Mouse (Mus musculus) T-helper 1 cell (primary cell): ENCODE data around the gene Rpgrip1l.

ENCODE experiments used
- in situ Hi-C: fragments of 300-600 bp; cut with MboI, MseI; formaldehyde crosslinking; loops from one replicate; pipeline ENCODE4 v1.15.1; 2025; ENCODE audit warnings: high pct_unique_total_duplicates

The Rpgrip1l gene

GRCm38 (mm10) chr8:91212948-91213347 lies 100.1 kb downstream of the Rpgrip1l start:
- in situ Hi-C loops = no loop called here

- in situ Hi-C loops = no loop called here
Observed at GRCm38 (mm10) chr8:91209658-91210057, 103.4 kb downstream of the Rpgrip1l start.

- in situ Hi-C loops = no loop called here
Observed at GRCm38 (mm10) chr8:91207676-91208075, 105.4 kb downstream of the Rpgrip1l start.

- in situ Hi-C loops = no loop called here
Observed at GRCm38 (mm10) chr8:91205897-91206296, 107.2 kb downstream of the Rpgrip1l start.

- in situ Hi-C loops = no loop called here
Observed at GRCm38 (mm10) chr8:91201184-91201583, 111.9 kb downstream of the Rpgrip1l start.

- in situ Hi-C loops = loop anchor here (10.0 kb wide), 1 partner anchor 1145 kb away; no protein-coding TSS in a partner anchor
Observed at GRCm38 (mm10) chr8:91199876-91200275, 113.2 kb downstream of the Rpgrip1l start, which contains the start of gene Aktip. Gene Aktip (minus strand): TSS chr8:91199976.

GRCm38 (mm10) chr8:91198036-91198435 lies 115.0 kb downstream of the Rpgrip1l start:
- in situ Hi-C loops = loop anchor here (10.0 kb wide), 1 partner anchor 1147 kb away; no protein-coding TSS in a partner anchor

GRCm38 (mm10) chr8:91197233-91197632 lies 115.8 kb downstream of the Rpgrip1l start:
- in situ Hi-C loops = loop anchor here (10.0 kb wide), 1 partner anchor 1148 kb away; no protein-coding TSS in a partner anchor

GRCm38 (mm10) chr8:91196661-91197060 lies 116.4 kb downstream of the Rpgrip1l start:
- in situ Hi-C loops = loop anchor here (10.0 kb wide), 1 partner anchor 1148 kb away; no protein-coding TSS in a partner anchor

GRCm38 (mm10) chr8:91194081-91194480 lies 119.0 kb downstream of the Rpgrip1l start:
- in situ Hi-C loops = loop anchor here (10.0 kb wide), 1 partner anchor 1151 kb away; no protein-coding TSS in a partner anchor

- in situ Hi-C loops = loop anchor here (10.0 kb wide), 1 partner anchor 1152 kb away; no protein-coding TSS in a partner anchor
Observed at GRCm38 (mm10) chr8:91192941-91193340, 120.1 kb downstream of the Rpgrip1l start.

GRCm38 (mm10) chr8:91190816-91191340 lies 122.2 kb downstream of the Rpgrip1l start:
- in situ Hi-C loops = loop anchor here (10.0 kb wide), 1 partner anchor 1154 kb away; no protein-coding TSS in a partner anchor

GRCm38 (mm10) chr8:91188152-91188551 lies 124.9 kb downstream of the Rpgrip1l start:
- in situ Hi-C loops = no loop called here

GRCm38 (mm10) chr8:91186372-91186771 lies 126.7 kb downstream of the Rpgrip1l start:
- in situ Hi-C loops = no loop called here

- in situ Hi-C loops = loop anchor here (10.0 kb wide), 1 partner anchor 257 kb away; no protein-coding TSS in a partner anchor
Observed at GRCm38 (mm10) chr8:91177708-91178107, 135.4 kb downstream of the Rpgrip1l start.

GRCm38 (mm10) chr8:91176176-91176575 lies 136.9 kb downstream of the Rpgrip1l start:
- in situ Hi-C loops = loop anchor here (10.0 kb wide), 1 partner anchor 259 kb away; no protein-coding TSS in a partner anchor

GRCm38 (mm10) chr8:91171605-91172004 lies 141.5 kb downstream of the Rpgrip1l start:
- in situ Hi-C loops = loop anchor here (5.0 to 10.0 kb wide), 2 partner anchors 263 to 791 kb away; no protein-coding TSS in a partner anchor

GRCm38 (mm10) chr8:91170914-91171313 lies 142.1 kb downstream of the Rpgrip1l start:
- in situ Hi-C loops = loop anchor here (5.0 to 10.0 kb wide), 2 partner anchors 264 to 791 kb away; no protein-coding TSS in a partner anchor

GRCm38 (mm10) chr8:91170152-91170551 lies 142.9 kb downstream of the Rpgrip1l start:
- in situ Hi-C loops = loop anchor here (5.0 to 10.0 kb wide), 2 partner anchors 265 to 792 kb away; no protein-coding TSS in a partner anchor
